Mouse (Mus musculus) C2C12 (cell line): ENCODE results near the gene Slc19a1.

Experiments
- CEBPB ChIP-seq: IDR thresholded peaks from one replicate; pipeline ENCODE4 v1.6.1; 2011; ENCODE audit warnings: low read depth, mild to moderate bottlenecking, control low read depth, moderate library complexity
- CTCF ChIP-seq: IDR thresholded peaks from one replicate; pipeline ENCODE4 v1.5.1; 2011; ENCODE audit not compliant: control insufficient read depth, insufficient read depth, insufficient read length
- FOSL1 ChIP-seq: IDR thresholded peaks from one replicate; pipeline ENCODE4 v1.8.0; 2011; ENCODE audit warnings: mild to moderate bottlenecking, low read length; ENCODE audit not compliant: poor library complexity, insufficient read depth, severe bottlenecking
- MAX ChIP-seq: IDR thresholded peaks from one replicate; pipeline ENCODE4 v1.6.1; 2011; ENCODE audit warnings: mild to moderate bottlenecking, control low read depth
- MYOD1 ChIP-seq: IDR thresholded peaks from one replicate; pipeline ENCODE4 v1.6.1; 2011; ENCODE audit warnings: low read depth; ENCODE audit not compliant: control insufficient read depth, insufficient read length
- MYOG ChIP-seq: IDR thresholded peaks from one replicate; pipeline ENCODE4 v1.6.1; 2011; ENCODE audit not compliant: control insufficient read depth, insufficient read length; ENCODE audit errors: extremely low read depth
- USF1 ChIP-seq: IDR thresholded peaks from one replicate; pipeline ENCODE4 v1.6.1; 2011; ENCODE audit warnings: low read depth, mild to moderate bottlenecking, control low read depth, moderate library complexity

GRCm38 (mm10) chr10:77017662-77018061 lies 14.4 kb upstream of the Slc19a1 start:
- TF ChIP-seq CTCF (no peak), MAX (no peak), USF1 (no peak), FOSL1 (no peak), MYOG (no peak), MYOD1 (no peak), CEBPB (no peak)
